Mouse (Mus musculus): ENCODE measurements at regions not wholly inside any gene's neighbourhood (a gene's known extent, or its start where the extent isn't known, plus 50 kb on each side); places are given as distances from the start of the nearest gene placed in this dataset.
A peak's percentile ranks its signal among the peaks of the same experiment; 100 is the strongest.

- no peak for DNase-seq
These were observed 52.4 kb upstream of the Mfge8 start for GRCm38 (mm10) chr7:79201246-79201645.

GRCm38 (mm10) chr7:79202336-79202735, 53.5 kb upstream of the Mfge8 start:
- peak; percentile 71 to 81 for DNase-seq

- DNase-seq = no peak
These were observed 54.6 kb upstream of the Mfge8 start for GRCm38 (mm10) chr7:79203481-79203880.

GRCm38 (mm10) chr7:79207140-79207539, 58.3 kb upstream of the Mfge8 start:
- DNase-seq = no peak

- no peak for DNase-seq
These were observed 61.7 kb upstream of the Mfge8 start for GRCm38 (mm10) chr7:79210376-79211215.

GRCm38 (mm10) chr7:79211287-79211976, 61.6 kb upstream of the Abhd2 start:
- peak; percentile 20 to 46 for DNase-seq

- no peak for DNase-seq
These were observed 60.8 kb upstream of the Abhd2 start for GRCm38 (mm10) chr7:79212231-79212630.

GRCm38 (mm10) chr7:79215001-79215400, 58.0 kb upstream of the Abhd2 start:
- DNase-seq = no peak

- no peak for DNase-seq
These were observed 55.8 kb upstream of the Abhd2 start for GRCm38 (mm10) chr7:79217232-79217631.

GRCm38 (mm10) chr7:79222626-79223335, 50.2 kb upstream of the Abhd2 start:
- no peak for DNase-seq
